Mouse (Mus musculus) liver, embryonic 14.5 days (tissue): ENCODE data around the gene Ntn3. TPM values are rescaled to one million over a fixed set of nuclear protein-coding genes. Genes with fewer than 3 reads are reported as not detected.

Experiments
- ATAC-seq: fragments of 200-750 bp; cut with Nextera tagmentation; 2 replicates; pipeline ENCODE4 v1.8.0; 2017; ENCODE audit warnings: moderate number of reproducible peaks, mild to moderate bottlenecking, moderate library complexity; ENCODE audit not compliant: insufficient read depth
- DNase-seq, 3 experiments: peaks; one replicate each; pipeline ENCODE4 v3.0.0-alpha.2; 2012 to 2013; ENCODE audit warnings: low read depth in 3 of 3, low spot score in 3 of 3
- H3K27ac ChIP-seq: fragments of 300-500 bp; sonication (generic); 2 replicates; pipeline ENCODE4 v1.5.1; 2014; ENCODE audit warnings: moderate library complexity, mild to moderate bottlenecking, control low read depth, inconsistent platforms
- H3K27me3 ChIP-seq: fragments of 300-500 bp; sonication (generic); 2 replicates; pipeline ENCODE4 v1.6.1; 2014; ENCODE audit warnings: mild to moderate bottlenecking, low read length, moderate library complexity; ENCODE audit not compliant: control insufficient read depth, insufficient read depth
- H3K36me3 ChIP-seq: fragments of 300-500 bp; sonication (generic); replicated peaks from 2 replicates; pipeline ENCODE4 v1.6.1; 2014; ENCODE audit warnings: low read depth; ENCODE audit not compliant: control insufficient read depth, insufficient read depth
- H3K4me1 ChIP-seq, 2 experiments: fragments of 200-500 bp in 1 of 2; fragments of 300-500 bp in 1 of 2; sonication (generic) in 1 of 2; replicated peaks; 2 replicates each; pipeline ENCODE4 v1.6.1; 2012 to 2014; ENCODE audit warnings: antibody characterized with exemption in 1 of 2, inconsistent platforms in 1 of 2, low read length in 1 of 2; ENCODE audit not compliant: control insufficient read depth in 2 of 2, insufficient read depth in 2 of 2
- H3K4me2 ChIP-seq: fragments of 300-500 bp; sonication (generic); 2 replicates; pipeline ENCODE4 v1.6.1; 2014; ENCODE audit warnings: low read depth, mild to moderate bottlenecking, control low read depth, moderate library complexity
- H3K4me3 ChIP-seq, 2 experiments: fragments of 200-500 bp in 1 of 2; fragments of 300-500 bp in 1 of 2; sonication (generic) in 1 of 2; 2 replicates each; pipeline ENCODE4 v1.5.1; 2012 to 2014; ENCODE audit warnings: low read depth in 2 of 2, low read length in 2 of 2, mild to moderate bottlenecking in 2 of 2, control low read depth in 1 of 2, inconsistent platforms in 1 of 2, moderate library complexity in 1 of 2; ENCODE audit not compliant: insufficient read depth in 1 of 2
- H3K9ac ChIP-seq: fragments of 300-500 bp; sonication (generic); replicated peaks from 2 replicates; pipeline ENCODE4 v1.6.1; 2014; ENCODE audit warnings: mild to moderate bottlenecking, control low read depth, moderate library complexity
- H3K9me3 ChIP-seq: fragments of 300-500 bp; sonication (generic); 2 replicates; pipeline ENCODE4 v1.6.1; 2016; ENCODE audit warnings: low read length, mixed read lengths; ENCODE audit not compliant: control insufficient read depth
- CTCF ChIP-seq: IDR thresholded peaks from 2 replicates; pipeline ENCODE4 v1.5.1; 2016; ENCODE audit warnings: antibody characterized with exemption, low read depth, control low read depth
- EP300 ChIP-seq: IDR thresholded peaks from 2 replicates; pipeline ENCODE4 v1.6.1; 2016; ENCODE audit warnings: antibody characterized with exemption, low read depth
- WGBS: fragments of 180-500 bp; shearing (Covaris S2); extraction: QIAGEN DNeasy Blood & Tissue Kit; methylation state at CpG from one replicate; pipeline ENCODE4 v1.1.7; 2014; ENCODE audit not compliant: insufficient replicate concordance; 5-methylcytosine and 5-hydroxymethylcytosine counted together
- polyA plus RNA-seq, 2 experiments: library from polyadenylated mRNA; depleted of rRNA in 1 of 2; stranded (reverse) in 1 of 2; unstranded in 1 of 2; fragments of >200 nt; fragmentation: Nextera tagmentation in 1 of 2; extraction: Ambion mirVana in 1 of 2; gene quantifications; 2 replicates each; pipeline versions ENCODE4 v1.2.1 to v1.2.3; 2012 to 2014

The Ntn3 gene
- polyA plus RNA-seq, 2 experiments, result 0.59 to 0.69 TPM

DNA sequence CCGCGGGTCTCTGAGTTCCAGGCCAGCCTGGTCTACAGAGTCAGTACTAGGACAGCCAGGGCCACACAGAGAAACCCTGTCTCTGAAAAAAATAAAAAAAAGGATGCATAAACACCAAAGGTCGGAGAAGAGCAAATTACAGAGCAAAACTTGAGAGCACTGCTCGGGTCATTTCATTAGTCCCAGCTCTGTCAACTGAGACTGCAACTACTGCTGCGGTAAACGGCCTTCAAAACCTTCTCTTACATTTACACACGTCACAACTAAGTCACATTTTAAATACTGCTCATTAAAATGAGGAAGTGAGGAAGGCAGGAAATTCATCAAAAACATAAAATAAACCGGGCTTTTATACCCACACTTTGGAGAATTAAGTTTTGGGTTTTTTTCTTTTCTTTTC lies 16.5 kb downstream of the Ntn3 start:
- Histone ChIP-seq H3K4me3 (no peak overlapping the region), H3K4me2 (no peak overlapping the region), H3K36me3 (peaks cover 10% of the 10 kb centered on the region), H3K27ac (peak overlapping the region; percentile 56), H3K9me3 (no peaks in the 10 kb centered on the region), H3K9ac (no peak overlapping the region), H3K4me1 (peaks cover 35 to 47% of the 10 kb centered on the region in 2 experiments), H3K27me3 (no peaks in the 10 kb centered on the region)
- no peak for ATAC-seq
- WGBS, result 70% methylated on average over 8 of the region's 8 CpGs
- DNase-seq, result no peak
- TF ChIP-seq CTCF (no peak), EP300 (no peak)

DNA sequence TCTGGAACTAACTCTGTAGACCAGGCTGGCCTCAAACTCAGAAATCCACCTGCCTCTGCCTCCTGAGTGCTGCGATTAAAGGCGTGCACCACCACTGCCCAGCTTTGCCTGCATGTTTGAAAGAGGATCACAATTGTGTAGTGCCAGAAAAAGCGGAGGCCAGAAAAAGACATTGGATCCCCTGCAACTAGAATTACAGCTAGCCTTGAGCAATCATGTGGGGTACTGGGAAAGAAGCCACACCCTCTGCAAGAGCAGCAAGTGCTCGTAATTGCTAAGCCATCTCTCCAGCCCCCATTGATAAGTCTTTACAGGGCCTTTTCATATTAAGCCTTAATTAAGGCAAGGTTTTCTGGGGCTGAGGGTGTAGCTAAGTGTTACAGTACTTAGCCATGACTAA lies 17.9 kb downstream of the Ntn3 start:
- DNase-seq (no peak), ATAC-seq (no peak)
- peaks cover 22 to 33% of the 10 kb centered on the region in 2 experiments for H3K4me1 ChIP-seq
- 65% methylated on average over 4 of the region's 4 CpGs for WGBS
- no peaks in the 10 kb centered on the region for H3K27me3 ChIP-seq
- H3K4me2 ChIP-seq, result no peak overlapping the region
- H3K9me3 ChIP-seq, result no peaks in the 10 kb centered on the region
- TF ChIP-seq EP300 (no peak), CTCF (no peak)
- no peak overlapping the region for H3K4me3 ChIP-seq
- H3K36me3 ChIP-seq, result peaks cover 13% of the 10 kb centered on the region
- H3K9ac ChIP-seq, result no peak overlapping the region
- H3K27ac ChIP-seq, result no peak overlapping the region

GRCm38 (mm10) chr17:24190934-24191333 lies 18.4 kb downstream of the Ntn3 start:
- no peaks in the 10 kb centered on the region for H3K9me3 ChIP-seq
- H3K27ac ChIP-seq, result no peak overlapping the region
- H3K27me3 ChIP-seq, result no peaks in the 10 kb centered on the region
- no peak overlapping the region for H3K9ac ChIP-seq
- WGBS, result 73% methylated on average over 2 of the region's 2 CpGs
- H3K4me2 ChIP-seq, result no peak overlapping the region
- no peak overlapping the region for H3K4me3 ChIP-seq
- TF ChIP-seq EP300 (no peak), CTCF (no peak)
- H3K4me1 ChIP-seq, result peaks cover 20 to 28% of the 10 kb centered on the region in 2 experiments
- DNase-seq, result no peak
- ATAC-seq, result no peak
- peaks cover 17% of the 10 kb centered on the region for H3K36me3 ChIP-seq

GRCm38 (mm10) chr17:24174259-24174658 lies 35.1 kb downstream of the Ntn3 start:
- Histone ChIP-seq H3K9me3 (no peaks in the 10 kb centered on the region), H3K9ac (no peak overlapping the region), H3K36me3 (peaks cover 3% of the 10 kb centered on the region), H3K4me2 (no peak overlapping the region), H3K4me3 (no peak overlapping the region), H3K27me3 (no peaks in the 10 kb centered on the region), H3K4me1 (peaks cover 5 to 9% of the 10 kb centered on the region in 2 experiments), H3K27ac (no peak overlapping the region)
- no peak for TF ChIP-seq CTCF
- TF ChIP-seq EP300, result no peak
- 66% methylated on average over 3 of the region's 3 CpGs for WGBS
- DNase-seq (no peak), ATAC-seq (no peak)

GRCm38 (mm10) chr17:24173423-24173822 lies 35.9 kb downstream of the Ntn3 start:
- no peak overlapping the region for H3K4me3 ChIP-seq
- no peaks in the 10 kb centered on the region for H3K9me3 ChIP-seq
- TF ChIP-seq CTCF (peak; percentile 93), EP300 (no peak)
- H3K27me3 ChIP-seq, result no peaks in the 10 kb centered on the region
- peaks cover 5 to 9% of the 10 kb centered on the region in 2 experiments for H3K4me1 ChIP-seq
- no peaks in the 10 kb centered on the region for H3K36me3 ChIP-seq
- H3K9ac ChIP-seq, result no peak overlapping the region
- ATAC-seq (no peak), DNase-seq (peak in 2 of 3 experiments; percentile 61 to 63)
- no peak overlapping the region for H3K27ac ChIP-seq
- WGBS, result 6% methylated on average over 3 of the region's 3 CpGs
- no peak overlapping the region for H3K4me2 ChIP-seq
